Mouse (Mus musculus) kidney, adult 2 months (tissue): ENCODE data around the gene Pde1a.

Experiments used
- CTCF ChIP-seq: fragments of 200-500 bp; conservative IDR thresholded peaks from 2 replicates; pipeline ENCODE4 v1.5.1; 2011; ENCODE audit warnings: low read depth, mild to moderate bottlenecking, control low read depth, low read length, moderate library complexity, mixed read lengths; ENCODE audit not compliant: insufficient read depth, insufficient read length
- POLR2A ChIP-seq: fragments of 200-500 bp; IDR thresholded peaks from one replicate; pipeline ENCODE4 v1.6.1; 2011; ENCODE audit warnings: low read depth, low read length, control low read depth

DNA sequence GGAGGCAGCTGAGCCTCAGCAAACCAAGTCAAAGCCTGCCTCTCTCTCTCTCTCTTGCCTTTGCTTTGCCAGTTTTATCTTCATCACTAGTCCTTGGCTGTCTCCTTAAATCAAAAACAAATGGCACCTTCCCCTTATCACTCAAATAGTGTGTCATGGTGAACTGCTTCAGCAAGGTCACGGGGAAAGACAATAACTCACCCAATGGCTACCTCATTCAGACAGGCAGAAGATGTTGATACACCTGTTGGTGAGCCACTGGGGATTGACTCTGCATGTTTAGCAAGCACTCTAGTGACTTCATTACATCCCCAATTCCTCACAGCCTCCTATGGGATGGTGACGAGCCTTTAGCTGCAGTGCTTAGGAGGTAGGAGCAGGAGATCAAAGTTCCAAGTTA, 331.8 kb downstream of the Pde1a start:
- TF ChIP-seq CTCF, result no peak
- no peak for TF ChIP-seq POLR2A
